ENCODE assay signal across 24 mouse cellular contexts in genomic region chr3:104662926-104663325, GRCm38 (mm10). TPM values are rescaled to one million over a fixed set of nuclear protein-coding genes. Genes with fewer than 3 reads are reported as not detected.
DNase-seq lines count a peak whose midpoint lies in the region; ATAC-seq and TF ChIP-seq lines count a peak whose summit lies in the region.
"Had no signal": no experiment of that assay in that cellular context is flagged by ENCODE, and none has a peak within 500 bp of the region (broad histone marks: within the 10 kb centered on the region; RNA-seq: fewer than 3 reads in every experiment).

No protein-coding gene starts in this region.

- H3K4me2 ChIP-seq in intestine, embryonic 14.5 days (ENCODE audit: low read length) = no peak overlapping the region
- H3K4me2 ChIP-seq in intestine, postnatal 0 days (replicated peaks; ENCODE audit: low read depth) = peak overlapping the region; percentile 31
- H3K4me2 ChIP-seq in midbrain, embryonic 16.5 days (ENCODE audit: low read length) = no peak overlapping the region
- H3K4me2 ChIP-seq: embryonic facial prominence, embryonic 12.5 days; embryonic facial prominence, embryonic 15.5 days; heart, embryonic 11.5 days; hindbrain, embryonic 12.5 days; hindbrain, embryonic 15.5 days had no signal

- H3K27me3 ChIP-seq in intestine, embryonic 14.5 days (replicated peaks; ENCODE audit: control insufficient read depth, insufficient read depth, low read length) = no peaks in the 10 kb centered on the region
- no peaks in the 10 kb centered on the region for H3K27me3 ChIP-seq in intestine, postnatal 0 days (replicated peaks; ENCODE audit: control insufficient read depth, insufficient read depth, low read length)
- no peaks in the 10 kb centered on the region for H3K27me3 ChIP-seq in midbrain, embryonic 16.5 days (ENCODE audit: control insufficient read depth, insufficient read depth, low read depth, low read length)
- H3K27me3 ChIP-seq: CH12.LX; embryonic facial prominence, embryonic 12.5 days; embryonic facial prominence, embryonic 15.5 days; hindbrain, embryonic 12.5 days; hindbrain, embryonic 15.5 days had no signal

- H3K27ac ChIP-seq in intestine, embryonic 14.5 days (ENCODE audit: low read depth) = no peak overlapping the region
- peak overlapping the region; percentile 66 for H3K27ac ChIP-seq in intestine, postnatal 0 days (ENCODE audit: low read depth, low read length)
- H3K27ac ChIP-seq in midbrain, embryonic 16.5 days (ENCODE audit: low read length) = no peak overlapping the region
- H3K27ac ChIP-seq: embryonic facial prominence, embryonic 12.5 days; embryonic facial prominence, embryonic 15.5 days; hindbrain, embryonic 12.5 days; hindbrain, embryonic 15.5 days had no signal

- no peak overlapping the region for H3K9ac ChIP-seq in intestine, embryonic 14.5 days (ENCODE audit: low read length)
- H3K9ac ChIP-seq in intestine, postnatal 0 days (ENCODE audit: low read depth, low read length) = no peak overlapping the region
- no peak overlapping the region for H3K9ac ChIP-seq in midbrain, embryonic 16.5 days (ENCODE audit: low read depth, low read length)
- H3K9ac ChIP-seq: embryonic facial prominence, embryonic 12.5 days; embryonic facial prominence, embryonic 15.5 days; forebrain, postnatal 0 days; hindbrain, embryonic 12.5 days; hindbrain, embryonic 15.5 days had no signal

- WGBS in intestine, embryonic 14.5 days = 70% methylated on average over 11 of the region's 11 CpGs
- 38% methylated on average over 11 of the region's 11 CpGs for WGBS in intestine, postnatal 0 days
- WGBS in midbrain, embryonic 16.5 days = 90% methylated on average over 11 of the region's 11 CpGs

- H3K9me3 ChIP-seq in intestine, embryonic 14.5 days (ENCODE audit: control insufficient read depth, low read length) = no peaks in the 10 kb centered on the region
- no peaks in the 10 kb centered on the region for H3K9me3 ChIP-seq in intestine, postnatal 0 days (ENCODE audit: control insufficient read depth)
- no peaks in the 10 kb centered on the region for H3K9me3 ChIP-seq in midbrain, embryonic 16.5 days (replicated peaks; ENCODE audit: control insufficient read depth, low read length, poor library complexity, severe bottlenecking)
- H3K9me3 ChIP-seq: embryonic facial prominence, embryonic 12.5 days; embryonic facial prominence, embryonic 15.5 days; hindbrain, embryonic 12.5 days; hindbrain, embryonic 15.5 days had no signal

- ATAC-seq in intestine, embryonic 14.5 days (replicated peaks; ENCODE audit: low FRiP score, low TSS enrichment, low read depth) = peak; percentile 64; the same call in 1 of the 2 replicates
- ATAC-seq in intestine, postnatal 0 days = peak; percentile 78
- no peak for ATAC-seq in midbrain, embryonic 16.5 days
- ATAC-seq: activated CD4-positive, CD25-positive, alpha-beta regulatory T cell, adult 4 months; forebrain, embryonic 14.5 days; forebrain, postnatal 0 days had no signal

- no peak for TF ChIP-seq CTCF in intestine, postnatal 0 days (IDR thresholded peaks at IDR 0.05; ENCODE audit: low read depth)

- H3K4me3 ChIP-seq in intestine, embryonic 14.5 days (ENCODE audit: low read depth, low read length) = no peak overlapping the region
- H3K4me3 ChIP-seq in intestine, postnatal 0 days (ENCODE audit: low read depth, low read length) = no peak overlapping the region
- no peak overlapping the region for H3K4me3 ChIP-seq in midbrain, embryonic 16.5 days (ENCODE audit: low read depth, low read length)
- H3K4me3 ChIP-seq: embryonic facial prominence, embryonic 12.5 days; embryonic facial prominence, embryonic 15.5 days; hindbrain, embryonic 12.5 days; hindbrain, embryonic 15.5 days had no signal

- H3K36me3 ChIP-seq in intestine, embryonic 14.5 days (ENCODE audit: control insufficient read depth, insufficient read depth, low read length) = no peaks in the 10 kb centered on the region
- H3K36me3 ChIP-seq in intestine, postnatal 0 days (ENCODE audit: control insufficient read depth, insufficient read depth) = no peaks in the 10 kb centered on the region
- no peaks in the 10 kb centered on the region for H3K36me3 ChIP-seq in midbrain, embryonic 16.5 days (ENCODE audit: control insufficient read depth, insufficient read depth, low read length)
- H3K36me3 ChIP-seq: embryonic facial prominence, embryonic 12.5 days; embryonic facial prominence, embryonic 15.5 days; hindbrain, embryonic 12.5 days; hindbrain, embryonic 15.5 days had no signal

- peak; percentile 28 for DNase-seq in ES-CJ7 (ENCODE audit: low read depth, low spot score)
- DNase-seq in intestine, embryonic 14.5 days (ENCODE audit: low spot score) = no peak
- DNase-seq in yolk sac, embryonic 10.5 days (ENCODE audit: low spot score) = peak; percentile 44
- no peak for DNase-seq in lung, adult 18-20 months
- no peak for DNase-seq in testis, postnatal 14 days (ENCODE audit: low spot score)
- DNase-seq: adrenal gland, adult 8-10 months; adrenal gland, postnatal 25 days; B cell, adult 2 months; cerebellum, adult 18-20 months; cerebellum, adult 9-11 months; cerebellum, postnatal 25 days; forebrain, postnatal 0 days; gastrocnemius, postnatal 25 days; heart, adult 11 months had no signal

- H3K4me1 ChIP-seq in intestine, embryonic 14.5 days (replicated peaks; ENCODE audit: control insufficient read depth, insufficient read depth, low read length) = peaks cover 12% of the 10 kb centered on the region
- H3K4me1 ChIP-seq in intestine, postnatal 0 days (replicated peaks; ENCODE audit: control insufficient read depth, insufficient read depth, low read length) = peaks cover 13% of the 10 kb centered on the region; the same call in 1 of the 2 replicates
- peaks cover 4% of the 10 kb centered on the region; the same call in 1 of the 2 replicates for H3K4me1 ChIP-seq in midbrain, embryonic 16.5 days (ENCODE audit: control insufficient read depth, insufficient read depth, low read length)
- H3K4me1 ChIP-seq: hindbrain, embryonic 12.5 days; hindbrain, embryonic 15.5 days had no signal

RNA-seq across cellular contexts. Expression of gene Slc16a1, which starts 24.5 kb away (rescaled TPM):
- 42.5 and 45.8 TPM in 2 replicates for polyA plus RNA-seq in intestine, embryonic 14.5 days (2014; fragmentation: Nextera tagmentation; extraction: Ambion mirVana)
- 36.6 and 36.7 TPM in 2 replicates for polyA plus RNA-seq in intestine, postnatal 0 days (2015; fragmentation: Nextera tagmentation; extraction: Ambion mirVana)
- 8.9 and 10.2 TPM in 2 replicates for polyA plus RNA-seq in midbrain, embryonic 16.5 days (2015; fragmentation: Nextera tagmentation; extraction: Ambion mirVana)

Comparison
In these comparisons a context has a peak if more than half of its experiments do, and no peak if none do; other contexts are left out.
1. DNase-seq: peak in ES-CJ7 (single experiment) and yolk sac, embryonic 10.5 days (single experiment); none in intestine, embryonic 14.5 days (single experiment), lung, adult 18-20 months (0 of 2) and testis, postnatal 14 days (single experiment).